Mouse (Mus musculus) MEL (cell line): ENCODE data around the gene Lgr5.

Experiments used
- CHD1 ChIP-seq: IDR thresholded peaks from 2 replicates; pipeline ENCODE4 v1.6.1; 2012; ENCODE audit warnings: low read depth, mild to moderate bottlenecking, inconsistent platforms, low read length, improper control_type of control experiment
- CTCF ChIP-seq, 3 experiments: IDR thresholded peaks in 2 of 3; conservative IDR thresholded peaks in 1 of 3; 2 replicates each; pipeline ENCODE4 v1.5.1; 2011 to 2012; ENCODE audit warnings: low read length in 3 of 3, low read depth in 2 of 3, mild to moderate bottlenecking in 2 of 3, improper control_type of control experiment in 1 of 3, inconsistent platforms in 1 of 3, mixed read lengths in 1 of 3, moderate library complexity in 1 of 3; ENCODE audit not compliant: control insufficient read depth in 1 of 3, insufficient read depth in 1 of 3, poor library complexity in 1 of 3, severe bottlenecking in 1 of 3
- MAFK ChIP-seq: IDR thresholded peaks from 2 replicates; pipeline ENCODE4 v1.6.1; 2011; ENCODE audit warnings: low read depth, mild to moderate bottlenecking, low read length, improper control_type of control experiment, borderline replicate concordance
- POLR2A ChIP-seq, 2 experiments: IDR thresholded peaks; 2 replicates each; pipeline ENCODE4 v1.6.1; 2011 to 2012; ENCODE audit warnings: low read length in 2 of 2, mild to moderate bottlenecking in 2 of 2, control low read depth in 1 of 2, improper control_type of control experiment in 1 of 2, low read depth in 1 of 2, moderate library complexity in 1 of 2; ENCODE audit not compliant: control insufficient read depth in 1 of 2, insufficient read depth in 1 of 2, poor library complexity in 1 of 2

- no peak for TF ChIP-seq CHD1
- TF ChIP-seq CTCF (IDR thresholded peaks at IDR 0.05 in 2 of 3, conservative IDR thresholded peaks at IDR 0.05 in 1 of 3; ENCODE audit: control insufficient read depth in 1 of 3, insufficient read depth in 1 of 3, low read depth in 2 of 3, low read length in 3 of 3, poor library complexity in 1 of 3, severe bottlenecking in 1 of 3) = no peak
- TF ChIP-seq POLR2A (IDR thresholded peaks at IDR 0.05; ENCODE audit: control insufficient read depth in 1 of 2, insufficient read depth in 1 of 2, low read depth in 1 of 2, low read length in 2 of 2, poor library complexity in 1 of 2) = no peak
- TF ChIP-seq MAFK = no peak
These were observed 67.1 kb downstream of the Lgr5 start for GRCm38 (mm10) chr10:115520200-115521080.
